In genomic region chr2:93992810-93993209, GRCm38 (mm10) we compare ENCODE assay signal across 19 mouse cellular contexts. TPM values are rescaled to one million over a fixed set of nuclear protein-coding genes. Genes with fewer than 3 reads are reported as not detected.
DNase-seq lines count a peak whose midpoint lies in the region; ATAC-seq and TF ChIP-seq lines count a peak whose summit lies in the region.
"Had no signal": no experiment of that assay in that cellular context is flagged by ENCODE, and none has a peak within 500 bp of the region (broad histone marks: within the 10 kb centered on the region; RNA-seq: fewer than 3 reads in every experiment).

No protein-coding gene starts in this region.

- 67% methylated on average over 3 of the region's 3 CpGs for WGBS in forebrain, embryonic 11.5 days
- 68% methylated on average over 3 of the region's 3 CpGs for WGBS in forebrain, embryonic 10.5 days
- 39% methylated on average over 3 of the region's 3 CpGs for WGBS in hindbrain, embryonic 14.5 days
- 46% methylated on average over 3 of the region's 3 CpGs for WGBS in hindbrain, embryonic 13.5 days
- WGBS in midbrain, embryonic 16.5 days, result 40% methylated on average over 3 of the region's 3 CpGs
- WGBS in midbrain, embryonic 11.5 days, result 60% methylated on average over 3 of the region's 3 CpGs
- WGBS in olfactory bulb, adult 2 months, result 12% methylated on average over 3 of the region's 3 CpGs

- no peaks in the 10 kb centered on the region for H3K9me3 ChIP-seq in forebrain, embryonic 11.5 days (ENCODE audit: control insufficient read depth, low read length)
- H3K9me3 ChIP-seq in forebrain, embryonic 10.5 days, result no peaks in the 10 kb centered on the region
- H3K9me3 ChIP-seq in hindbrain, embryonic 14.5 days (ENCODE audit: control insufficient read depth, low read length), result no peaks in the 10 kb centered on the region
- no peaks in the 10 kb centered on the region for H3K9me3 ChIP-seq in hindbrain, embryonic 13.5 days
- no peaks in the 10 kb centered on the region for H3K9me3 ChIP-seq in midbrain, embryonic 16.5 days (replicated peaks; ENCODE audit: control insufficient read depth, low read length, poor library complexity, severe bottlenecking)
- no peaks in the 10 kb centered on the region for H3K9me3 ChIP-seq in midbrain, embryonic 11.5 days (ENCODE audit: control insufficient read depth, low read length)
- H3K9me3 ChIP-seq: embryonic facial prominence, embryonic 15.5 days; liver, embryonic 12.5 days had no signal

- H3K27me3 ChIP-seq in forebrain, embryonic 11.5 days (ENCODE audit: control insufficient read depth, insufficient read depth, low read length), result no peaks in the 10 kb centered on the region
- no peaks in the 10 kb centered on the region for H3K27me3 ChIP-seq in forebrain, embryonic 10.5 days (ENCODE audit: poor library complexity, severe bottlenecking)
- no peaks in the 10 kb centered on the region for H3K27me3 ChIP-seq in hindbrain, embryonic 14.5 days (ENCODE audit: control insufficient read depth, insufficient read depth, low read length)
- no peaks in the 10 kb centered on the region for H3K27me3 ChIP-seq in hindbrain, embryonic 13.5 days
- H3K27me3 ChIP-seq in midbrain, embryonic 16.5 days (ENCODE audit: control insufficient read depth, insufficient read depth, low read depth, low read length), result no peaks in the 10 kb centered on the region
- no peaks in the 10 kb centered on the region for H3K27me3 ChIP-seq in midbrain, embryonic 11.5 days (ENCODE audit: control insufficient read depth, insufficient read depth, low read length)
- H3K27me3 ChIP-seq: embryonic facial prominence, embryonic 15.5 days; liver, embryonic 12.5 days had no signal

- peaks cover 3% of the 10 kb centered on the region; the same call in 1 of the 2 replicates for H3K36me3 ChIP-seq in forebrain, embryonic 11.5 days (ENCODE audit: control insufficient read depth, insufficient read depth, low read length)
- peaks cover 97% of the 10 kb centered on the region for H3K36me3 ChIP-seq in forebrain, embryonic 10.5 days (replicated peaks)
- H3K36me3 ChIP-seq in hindbrain, embryonic 14.5 days (replicated peaks; ENCODE audit: control insufficient read depth, insufficient read depth), result peaks cover 80% of the 10 kb centered on the region
- peaks cover 92% of the 10 kb centered on the region for H3K36me3 ChIP-seq in hindbrain, embryonic 13.5 days
- H3K36me3 ChIP-seq in midbrain, embryonic 16.5 days (ENCODE audit: control insufficient read depth, insufficient read depth, low read length), result peaks cover 27% of the 10 kb centered on the region
- H3K36me3 ChIP-seq in midbrain, embryonic 11.5 days (ENCODE audit: control insufficient read depth, insufficient read depth, low read length), result peaks cover 10% of the 10 kb centered on the region; the same call in 1 of the 2 replicates

- no peak for DNase-seq in forebrain, embryonic 11.5 days (ENCODE audit: low spot score)
- no peak for DNase-seq in forebrain, embryonic 10.5 days (ENCODE audit: extremely low spot score, low spot score)
- DNase-seq in hindbrain, embryonic 14.5 days (ENCODE audit: low spot score), result no peak
- DNase-seq in midbrain, embryonic 11.5 days (ENCODE audit: low spot score, missing footprints), result no peak
- no peak for DNase-seq in adrenal gland, adult 2 months
- DNase-seq: thymus, postnatal 36 days had no signal

- TF ChIP-seq POLR2A in olfactory bulb, adult 2 months (IDR thresholded peaks at IDR 0.05; ENCODE audit: insufficient read depth, low read depth, low read length), result no peak

- TF ChIP-seq CTCF in olfactory bulb, adult 2 months (IDR thresholded peaks at IDR 0.05; ENCODE audit: insufficient read depth, low read depth, low read length), result no peak

- no peak for ATAC-seq in forebrain, embryonic 11.5 days (replicated peaks; ENCODE audit: low FRiP score)
- no peak for ATAC-seq in hindbrain, embryonic 14.5 days (ENCODE audit: low FRiP score)
- no peak for ATAC-seq in hindbrain, embryonic 13.5 days (ENCODE audit: low FRiP score)
- peak; percentile 76; the same call in 1 of the 2 replicates for ATAC-seq in midbrain, embryonic 16.5 days
- ATAC-seq in midbrain, embryonic 11.5 days (ENCODE audit: low FRiP score), result no peak
- ATAC-seq: liver, embryonic 12.5 days had no signal

- no peak overlapping the region for H3K4me3 ChIP-seq in forebrain, embryonic 11.5 days (ENCODE audit: low read depth, low read length)
- no peak overlapping the region for H3K4me3 ChIP-seq in forebrain, embryonic 10.5 days
- H3K4me3 ChIP-seq in hindbrain, embryonic 14.5 days (replicated peaks; ENCODE audit: low read length), result no peak overlapping the region
- no peak overlapping the region for H3K4me3 ChIP-seq in hindbrain, embryonic 13.5 days
- no peak overlapping the region for H3K4me3 ChIP-seq in midbrain, embryonic 16.5 days (ENCODE audit: low read depth, low read length)
- H3K4me3 ChIP-seq in midbrain, embryonic 11.5 days (ENCODE audit: low read depth, low read length), result no peak overlapping the region
- H3K4me3 ChIP-seq in olfactory bulb, adult 2 months (ENCODE audit: insufficient read depth, low read depth, low read length), result no peak overlapping the region
- H3K4me3 ChIP-seq: embryonic facial prominence, embryonic 15.5 days; liver, embryonic 12.5 days; myocyte had no signal

- no peak overlapping the region for H3K4me2 ChIP-seq in forebrain, embryonic 11.5 days (ENCODE audit: low read depth, low read length, severe bottlenecking)
- H3K4me2 ChIP-seq in hindbrain, embryonic 14.5 days (replicated peaks), result no peak overlapping the region
- no peak overlapping the region for H3K4me2 ChIP-seq in hindbrain, embryonic 13.5 days
- peak overlapping the region; percentile 10; the same call in 1 of the 2 replicates for H3K4me2 ChIP-seq in midbrain, embryonic 16.5 days (ENCODE audit: low read length)
- no peak overlapping the region for H3K4me2 ChIP-seq in midbrain, embryonic 11.5 days
- H3K4me2 ChIP-seq: embryonic facial prominence, embryonic 15.5 days; liver, embryonic 12.5 days had no signal

- H3K4me1 ChIP-seq in forebrain, embryonic 11.5 days (replicated peaks; ENCODE audit: control insufficient read depth, insufficient read depth, low read length), result peaks cover 6% of the 10 kb centered on the region; the same call in 1 of the 2 replicates
- peaks cover 17% of the 10 kb centered on the region for H3K4me1 ChIP-seq in forebrain, embryonic 10.5 days
- peaks cover 13% of the 10 kb centered on the region; the same call in 1 of the 2 replicates for H3K4me1 ChIP-seq in hindbrain, embryonic 14.5 days (replicated peaks; ENCODE audit: control insufficient read depth, insufficient read depth, low read length)
- peaks cover 19% of the 10 kb centered on the region for H3K4me1 ChIP-seq in hindbrain, embryonic 13.5 days (replicated peaks)
- peaks cover 19% of the 10 kb centered on the region for H3K4me1 ChIP-seq in midbrain, embryonic 16.5 days (ENCODE audit: control insufficient read depth, insufficient read depth, low read length)
- H3K4me1 ChIP-seq in midbrain, embryonic 11.5 days (ENCODE audit: control insufficient read depth, insufficient read depth, low read length), result no peaks in the 10 kb centered on the region
- H3K4me1 ChIP-seq in olfactory bulb, adult 2 months (ENCODE audit: control insufficient read depth, insufficient read depth, low read length), result peaks cover 12% of the 10 kb centered on the region
- H3K4me1 ChIP-seq: embryonic facial prominence, embryonic 15.5 days; liver, embryonic 12.5 days had no signal

- no peak overlapping the region for H3K9ac ChIP-seq in forebrain, embryonic 11.5 days (ENCODE audit: low read length)
- no peak overlapping the region for H3K9ac ChIP-seq in hindbrain, embryonic 14.5 days
- no peak overlapping the region for H3K9ac ChIP-seq in hindbrain, embryonic 13.5 days
- 0 out of 2 replicates have a peak overlapping the region, but pooled peaks have one; percentile 4 for H3K9ac ChIP-seq in midbrain, embryonic 16.5 days (ENCODE audit: low read depth, low read length)
- H3K9ac ChIP-seq in midbrain, embryonic 11.5 days (ENCODE audit: low read length), result no peak overlapping the region
- H3K9ac ChIP-seq: embryonic facial prominence, embryonic 15.5 days; liver, embryonic 12.5 days had no signal

- peak overlapping the region; percentile 6; the same call in 1 of the 2 replicates for H3K27ac ChIP-seq in forebrain, embryonic 11.5 days (ENCODE audit: low read depth, low read length)
- H3K27ac ChIP-seq in forebrain, embryonic 10.5 days, result no peak overlapping the region
- 0 out of 2 replicates have a peak overlapping the region, but pooled peaks have one; percentile 51 for H3K27ac ChIP-seq in hindbrain, embryonic 14.5 days
- no peak overlapping the region for H3K27ac ChIP-seq in hindbrain, embryonic 13.5 days
- peak overlapping the region; percentile 67 for H3K27ac ChIP-seq in midbrain, embryonic 16.5 days (ENCODE audit: low read length)
- H3K27ac ChIP-seq in midbrain, embryonic 11.5 days (ENCODE audit: low read depth, low read length), result no peak overlapping the region
- H3K27ac ChIP-seq in olfactory bulb, adult 2 months (ENCODE audit: insufficient read depth, low read depth, low read length), result peak overlapping the region; percentile 90
- H3K27ac ChIP-seq: embryonic facial prominence, embryonic 15.5 days; liver, embryonic 12.5 days had no signal

RNA-seq across cellular contexts. Expression of gene Gm27027, which starts 3.3 kb away (rescaled TPM):
- polyA plus RNA-seq in forebrain, embryonic 11.5 days (2014; fragmentation: Nextera tagmentation; extraction: Ambion mirVana), result not detected in 2 replicates
- polyA plus RNA-seq in forebrain, embryonic 10.5 days (2016; fragmentation: Nextera tagmentation; extraction: Ambion mirVana), result not detected in 2 replicates
- polyA plus RNA-seq in hindbrain, embryonic 14.5 days (2014; fragmentation: Nextera tagmentation; extraction: Ambion mirVana), result not detected in 2 replicates
- not detected in 2 replicates for polyA plus RNA-seq in hindbrain, embryonic 13.5 days (2015; fragmentation: Nextera tagmentation; extraction: Ambion mirVana)
- polyA plus RNA-seq in midbrain, embryonic 16.5 days (2015; fragmentation: Nextera tagmentation; extraction: Ambion mirVana), result not detected in 2 replicates
- polyA plus RNA-seq in midbrain, embryonic 11.5 days (2014; fragmentation: Nextera tagmentation; extraction: Ambion mirVana), result not detected in 2 replicates
- polyA plus RNA-seq in olfactory bulb, adult 2 months (2012; ENCODE audit: insufficient read depth, insufficient read length, low replicate concordance, missing spikeins), result not detected in 2 replicates
- total RNA-seq in adrenal gland, adult 2 months (2021), result not detected
- not detected in 2 replicates for polyA plus RNA-seq in adrenal gland, adult 2 months (2012; rRNA removed)
- total RNA-seq: adrenal gland, postnatal 14 days; layer of hippocampus, postnatal 25 days; megakaryocyte, adult 5-6 weeks had no signal
- polyA plus RNA-seq: embryonic facial prominence, embryonic 15.5 days; gonadal fat pad, adult 2 months; hindbrain, embryonic 11.5 days; liver, embryonic 12.5 days; lung, embryonic 16.5 days; myocyte; testis, adult 2 months had no signal

RNA-seq across cellular contexts. Expression of gene Alkbh3, which starts 17.8 kb away (rescaled TPM):
- 51.4 and 51.9 TPM in 2 replicates for polyA plus RNA-seq in forebrain, embryonic 11.5 days (2014; fragmentation: Nextera tagmentation; extraction: Ambion mirVana)
- 48.8 and 49.5 TPM in 2 replicates for polyA plus RNA-seq in forebrain, embryonic 10.5 days (2016; fragmentation: Nextera tagmentation; extraction: Ambion mirVana)
- 43.2 and 52.6 TPM in 2 replicates for polyA plus RNA-seq in hindbrain, embryonic 14.5 days (2014; fragmentation: Nextera tagmentation; extraction: Ambion mirVana)
- 46.3 and 48.5 TPM in 2 replicates for polyA plus RNA-seq in hindbrain, embryonic 13.5 days (2015; fragmentation: Nextera tagmentation; extraction: Ambion mirVana)
- polyA plus RNA-seq in midbrain, embryonic 16.5 days (2015; fragmentation: Nextera tagmentation; extraction: Ambion mirVana), result 46.2 and 46.4 TPM in 2 replicates
- 50.8 and 51.3 TPM in 2 replicates for polyA plus RNA-seq in midbrain, embryonic 11.5 days (2014; fragmentation: Nextera tagmentation; extraction: Ambion mirVana)
- polyA plus RNA-seq in olfactory bulb, adult 2 months (2012; ENCODE audit: insufficient read depth, insufficient read length, low replicate concordance, missing spikeins), result not detected in 2 replicates
- total RNA-seq in adrenal gland, adult 2 months (2021), result 10 to 100 TPM; 51.6 to 53.7 TPM
- 35.9 and 45.8 TPM in 2 replicates for polyA plus RNA-seq in adrenal gland, adult 2 months (2012; rRNA removed)

RNA-seq across cellular contexts. Expression of gene Gm13889, which starts 35.8 kb away (rescaled TPM):
- 8.5 and 11.2 TPM in 2 replicates for polyA plus RNA-seq in forebrain, embryonic 11.5 days (2014; fragmentation: Nextera tagmentation; extraction: Ambion mirVana)
- polyA plus RNA-seq in forebrain, embryonic 10.5 days (2016; fragmentation: Nextera tagmentation; extraction: Ambion mirVana), result 1.5 and 1.6 TPM in 2 replicates
- 11.5 and 13.4 TPM in 2 replicates for polyA plus RNA-seq in hindbrain, embryonic 14.5 days (2014; fragmentation: Nextera tagmentation; extraction: Ambion mirVana)
- polyA plus RNA-seq in hindbrain, embryonic 13.5 days (2015; fragmentation: Nextera tagmentation; extraction: Ambion mirVana), result 5.3 and 6.4 TPM in 2 replicates
- polyA plus RNA-seq in midbrain, embryonic 16.5 days (2015; fragmentation: Nextera tagmentation; extraction: Ambion mirVana), result 5.3 and 5.8 TPM in 2 replicates
- polyA plus RNA-seq in midbrain, embryonic 11.5 days (2014; fragmentation: Nextera tagmentation; extraction: Ambion mirVana), result 1.7 and 1.9 TPM in 2 replicates
- polyA plus RNA-seq in olfactory bulb, adult 2 months (2012; ENCODE audit: insufficient read depth, insufficient read length, low replicate concordance, missing spikeins), result not detected in 2 replicates
- 10 to 100 TPM; 38.1 to 50.3 TPM for total RNA-seq in adrenal gland, adult 2 months (2021)
- polyA plus RNA-seq in adrenal gland, adult 2 months (2012; rRNA removed), result 62.0 and 80.6 TPM in 2 replicates

Comparison
In these comparisons a context has a peak if more than half of its experiments do, and no peak if none do; other contexts are left out.
1. H3K27ac ChIP-seq: peak in forebrain, embryonic 11.5 days (single experiment), hindbrain, embryonic 14.5 days (single experiment), midbrain, embryonic 16.5 days (single experiment) and olfactory bulb, adult 2 months (single experiment); none in forebrain, embryonic 10.5 days (single experiment), hindbrain, embryonic 13.5 days (single experiment) and midbrain, embryonic 11.5 days (single experiment).
2. RNA of gene Alkbh3, which starts 17.8 kb away (polyA plus RNA-seq): 43.2 to 52.6 TPM in hindbrain, embryonic 14.5 days, 51.4 to 51.9 TPM in forebrain, embryonic 11.5 days, 50.8 to 51.3 TPM in midbrain, embryonic 11.5 days, 48.8 to 49.5 TPM in forebrain, embryonic 10.5 days, 46.3 to 48.5 TPM in hindbrain, embryonic 13.5 days, 46.2 to 46.4 TPM in midbrain, embryonic 16.5 days and 35.9 to 45.8 TPM in adrenal gland, adult 2 months; not detected in olfactory bulb, adult 2 months; every median in the first group is over 10 times any median in the second.